Mouse (Mus musculus) neural tube, embryonic 13.5 days (tissue): ENCODE measurements around the gene Lrrc8b. TPM values are rescaled to one million over a fixed set of nuclear protein-coding genes. Genes with fewer than 3 reads are reported as not detected.

ENCODE experiments used
- ATAC-seq: fragments of 200-750 bp; cut with Nextera tagmentation; 2 replicates; pipeline ENCODE4 v1.8.0; 2017; ENCODE audit warnings: low read depth, mild to moderate bottlenecking, moderate TSS enrichment, moderate library complexity
- H3K27ac ChIP-seq: fragments of 300-500 bp; sonication (generic); replicated peaks from 2 replicates; pipeline ENCODE4 v1.5.1; 2015; ENCODE audit warnings: moderate library complexity, mild to moderate bottlenecking, inconsistent platforms
- H3K27me3 ChIP-seq: fragments of 300-500 bp; sonication (generic); 2 replicates; pipeline ENCODE4 v1.6.1; 2015; ENCODE audit warnings: mild to moderate bottlenecking, inconsistent platforms
- H3K36me3 ChIP-seq: fragments of 300-500 bp; sonication (generic); 2 replicates; pipeline ENCODE4 v1.6.1; 2015; ENCODE audit warnings: mild to moderate bottlenecking, inconsistent platforms
- H3K4me1 ChIP-seq: fragments of 300-500 bp; sonication (generic); replicated peaks from 2 replicates; pipeline ENCODE4 v1.6.1; 2015; ENCODE audit warnings: inconsistent platforms
- H3K4me2 ChIP-seq: fragments of 300-500 bp; sonication (generic); 2 replicates; pipeline ENCODE4 v1.6.1; 2015; ENCODE audit warnings: inconsistent platforms, mild to moderate bottlenecking, moderate library complexity
- H3K4me3 ChIP-seq: fragments of 300-500 bp; sonication (generic); 2 replicates; pipeline ENCODE4 v1.5.1; 2015; ENCODE audit warnings: mild to moderate bottlenecking, inconsistent platforms
- H3K9ac ChIP-seq: fragments of 300-500 bp; sonication (generic); 2 replicates; pipeline ENCODE4 v1.6.1; 2015; ENCODE audit warnings: moderate library complexity, mild to moderate bottlenecking, inconsistent platforms
- H3K9me3 ChIP-seq: fragments of 300-500 bp; sonication (generic); 2 replicates; pipeline ENCODE4 v1.6.1; 2016; ENCODE audit warnings: inconsistent platforms
- WGBS: fragments of 180-500 bp; shearing (Covaris S2); methylation state at CpG from one replicate; pipeline ENCODE4 v1.1.7; 2015; 5-methylcytosine and 5-hydroxymethylcytosine counted together
- polyA plus RNA-seq: library from polyadenylated mRNA; unstranded; fragments of >200 nt; fragmentation: Nextera tagmentation; extraction: Ambion mirVana; gene quantifications from 2 replicates; pipeline ENCODE4 v1.2.1, GENCODE M21; 2015

Gene Lrrc8b
- polyA plus RNA-seq, 1 experiment from 2014 or later, result 13.5 TPM

DNA sequence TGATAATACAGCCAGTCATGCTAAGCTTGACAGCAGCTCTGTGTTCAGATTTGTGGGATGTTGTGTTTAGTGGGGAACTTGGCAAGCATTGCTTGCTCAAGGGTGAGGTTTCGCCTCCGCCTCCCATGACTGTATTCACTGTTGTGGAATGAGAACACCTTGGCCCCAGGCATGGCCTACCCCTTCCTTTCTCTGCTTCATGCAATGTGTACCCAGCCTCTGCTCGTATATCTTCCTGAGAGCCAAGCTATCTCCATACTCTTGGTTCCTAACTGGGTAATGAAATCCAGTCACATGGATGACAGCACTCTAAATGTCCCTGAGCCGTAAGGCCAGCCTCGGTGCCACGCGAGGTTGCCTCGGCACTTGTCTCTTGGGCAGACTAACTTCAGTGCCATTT lies 50.0 kb downstream of the Lrrc8b start:
- Histone ChIP-seq H3K9ac (no peak overlapping the region), H3K9me3 (no peaks in the 10 kb centered on the region), H3K27ac (no peak overlapping the region), H3K36me3 (no peaks in the 10 kb centered on the region), H3K4me2 (no peak overlapping the region), H3K4me1 (no peaks in the 10 kb centered on the region), H3K4me3 (no peak overlapping the region), H3K27me3 (no peaks in the 10 kb centered on the region)
- ATAC-seq, result no peak
- 91% methylated on average over 8 of the region's 8 CpGs for WGBS

DNA sequence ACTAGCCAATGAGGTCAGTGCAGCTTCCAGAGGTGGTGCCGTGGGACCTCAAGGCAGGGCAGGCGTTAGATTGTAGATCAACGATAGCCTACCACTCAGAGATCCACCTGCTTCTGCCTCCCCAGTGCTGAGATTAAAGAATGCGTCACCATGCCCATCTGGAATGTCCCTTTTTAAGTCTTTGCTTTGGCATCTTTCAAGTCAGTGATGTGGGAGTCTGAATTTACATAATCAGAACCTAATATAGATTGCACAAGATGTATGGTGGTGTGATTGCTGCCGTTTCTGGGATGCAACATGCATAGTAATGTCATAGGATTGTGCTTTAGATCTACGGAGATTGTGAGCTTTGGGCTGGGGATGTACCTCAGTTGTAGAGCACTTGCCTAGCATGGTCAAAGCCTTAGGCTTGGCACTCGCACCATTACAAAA lies 50.9 kb downstream of the Lrrc8b start:
- 90% methylated on average over 7 of the region's 7 CpGs for WGBS
- Histone ChIP-seq H3K9me3 (no peaks in the 10 kb centered on the region), H3K4me3 (no peak overlapping the region), H3K4me1 (no peaks in the 10 kb centered on the region), H3K27me3 (no peaks in the 10 kb centered on the region), H3K9ac (no peak overlapping the region), H3K27ac (no peak overlapping the region), H3K36me3 (no peaks in the 10 kb centered on the region), H3K4me2 (no peak overlapping the region)
- ATAC-seq, result no peak

DNA sequence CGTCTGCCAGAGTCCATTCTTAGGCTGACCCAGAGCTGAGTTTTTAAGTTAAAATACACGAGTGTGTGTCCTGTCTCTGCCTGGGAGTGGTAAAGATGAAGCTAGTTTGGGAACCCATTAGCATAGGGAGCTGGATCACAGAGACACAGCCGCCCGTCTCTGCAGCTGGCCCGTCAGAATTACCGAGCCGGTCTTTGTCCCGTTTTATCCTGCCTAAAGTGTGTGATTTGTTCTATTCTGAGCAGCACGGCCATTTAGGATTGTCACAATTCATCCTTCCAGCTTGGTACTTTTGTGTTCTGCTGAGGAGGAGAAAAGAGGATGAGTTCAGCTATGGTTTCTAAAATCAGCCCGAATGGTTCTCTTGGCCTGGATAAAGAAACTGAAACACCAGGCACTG lies 51.7 kb downstream of the Lrrc8b start:
- Histone ChIP-seq H3K36me3 (no peaks in the 10 kb centered on the region), H3K4me2 (no peak overlapping the region), H3K27me3 (no peaks in the 10 kb centered on the region), H3K4me1 (no peaks in the 10 kb centered on the region), H3K27ac (no peak overlapping the region), H3K9ac (no peak overlapping the region), H3K4me3 (no peak overlapping the region), H3K9me3 (no peaks in the 10 kb centered on the region)
- 70% methylated on average over 10 of the region's 10 CpGs for WGBS
- ATAC-seq, result no peak

DNA sequence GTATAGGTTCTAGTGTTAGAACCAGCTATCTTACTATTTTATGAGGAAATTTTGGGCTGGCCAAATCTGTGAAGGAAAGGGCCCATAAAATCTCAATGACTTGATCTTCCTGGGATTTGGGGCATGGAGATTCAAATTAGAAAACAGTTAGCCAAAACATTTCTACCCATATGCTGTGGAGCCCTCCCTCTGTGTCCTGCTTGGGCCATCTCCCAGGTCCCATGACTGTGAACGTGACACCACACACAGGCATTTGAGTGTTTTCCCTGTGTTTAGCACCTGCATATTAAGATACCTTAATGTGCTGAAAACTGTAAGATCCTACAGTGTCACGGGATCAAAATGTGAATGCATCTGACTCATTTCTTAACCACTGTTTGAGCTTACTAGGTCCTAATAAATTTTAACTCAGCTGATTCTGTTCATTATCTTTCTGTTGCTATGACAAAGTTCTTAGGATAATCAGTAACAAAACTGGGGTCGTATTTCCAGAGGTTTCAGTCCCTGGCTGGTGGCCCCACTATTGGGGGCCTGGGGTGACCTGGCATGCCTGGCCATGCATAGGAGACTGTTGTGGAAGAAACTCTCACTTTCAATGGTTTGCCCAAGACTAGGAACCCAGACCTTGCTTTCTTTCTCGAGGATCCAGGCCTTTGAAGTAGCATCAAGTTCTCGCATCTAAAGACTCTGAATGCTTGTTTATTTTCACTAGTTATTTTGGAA lies 57.6 kb downstream of the Lrrc8b start:
- Histone ChIP-seq H3K4me3 (no peak overlapping the region), H3K9ac (no peak overlapping the region), H3K4me2 (no peak overlapping the region), H3K4me1 (0 out of 2 replicates have a peak, but pooled peaks cover 4% of the 10 kb centered on the region), H3K9me3 (no peaks in the 10 kb centered on the region), H3K27ac (no peak overlapping the region), H3K36me3 (no peaks in the 10 kb centered on the region), H3K27me3 (no peaks in the 10 kb centered on the region)
- WGBS, result 75% methylated on average over 5 of the region's 5 CpGs
- no peak for ATAC-seq

DNA sequence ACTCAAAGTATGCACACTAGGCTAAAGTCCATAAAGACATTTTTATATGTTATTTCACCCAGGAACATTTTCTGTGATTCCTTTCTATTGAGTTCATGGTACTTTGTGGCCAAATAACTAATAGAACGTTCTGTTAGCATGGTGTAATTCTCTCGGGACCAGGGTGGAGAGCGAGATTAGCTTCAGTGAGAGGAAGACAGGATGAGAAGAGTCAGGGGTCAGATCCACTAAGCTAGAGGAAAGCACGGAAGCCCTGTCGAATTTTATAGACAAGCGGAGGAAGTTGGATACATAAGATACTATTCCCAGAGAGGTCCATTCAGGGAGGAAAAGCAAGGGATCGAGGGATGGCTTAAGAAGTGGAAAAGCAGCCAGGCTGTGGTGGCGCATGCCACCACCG lies 62.0 kb downstream of the Lrrc8b start:
- no peaks in the 10 kb centered on the region for H3K9me3 ChIP-seq
- H3K4me1 ChIP-seq, result 0 out of 2 replicates have a peak, but pooled peaks cover 4% of the 10 kb centered on the region
- ATAC-seq, result no peak
- peaks cover 35% of the 10 kb centered on the region for H3K36me3 ChIP-seq
- H3K4me3 ChIP-seq, result no peak overlapping the region
- no peak overlapping the region for H3K9ac ChIP-seq
- no peak overlapping the region for H3K4me2 ChIP-seq
- H3K27ac ChIP-seq, result no peak overlapping the region
- H3K27me3 ChIP-seq, result no peaks in the 10 kb centered on the region
- WGBS, result 88% methylated on average over 9 of the region's 9 CpGs

DNA sequence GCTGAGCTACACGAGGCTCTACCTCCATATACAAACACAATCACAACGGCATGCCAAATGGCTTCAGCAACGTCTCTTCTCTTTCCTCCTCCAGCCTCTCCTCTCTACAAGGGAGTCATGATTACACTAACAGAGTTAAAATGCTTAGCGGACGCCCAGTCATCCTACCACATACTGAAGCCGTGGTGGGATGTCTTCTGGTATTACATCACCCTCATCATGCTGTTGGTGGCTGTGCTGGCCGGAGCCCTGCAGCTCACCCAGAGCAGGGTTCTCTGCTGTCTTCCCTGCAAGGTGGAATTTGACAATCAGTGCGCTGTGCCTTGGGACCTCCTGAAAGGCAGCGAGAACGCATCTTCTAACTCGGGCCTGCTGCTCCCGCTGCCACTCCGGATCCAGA lies 64.1 kb downstream of the Lrrc8b start:
- Histone ChIP-seq H3K4me2 (no peak overlapping the region), H3K27ac (no peak overlapping the region), H3K4me3 (no peak overlapping the region), H3K9me3 (no peaks in the 10 kb centered on the region), H3K36me3 (peaks cover 46% of the 10 kb centered on the region), H3K4me1 (no peaks in the 10 kb centered on the region), H3K27me3 (no peaks in the 10 kb centered on the region), H3K9ac (no peak overlapping the region)
- no peak for ATAC-seq
- 90% methylated on average over 13 of the region's 13 CpGs for WGBS

DNA sequence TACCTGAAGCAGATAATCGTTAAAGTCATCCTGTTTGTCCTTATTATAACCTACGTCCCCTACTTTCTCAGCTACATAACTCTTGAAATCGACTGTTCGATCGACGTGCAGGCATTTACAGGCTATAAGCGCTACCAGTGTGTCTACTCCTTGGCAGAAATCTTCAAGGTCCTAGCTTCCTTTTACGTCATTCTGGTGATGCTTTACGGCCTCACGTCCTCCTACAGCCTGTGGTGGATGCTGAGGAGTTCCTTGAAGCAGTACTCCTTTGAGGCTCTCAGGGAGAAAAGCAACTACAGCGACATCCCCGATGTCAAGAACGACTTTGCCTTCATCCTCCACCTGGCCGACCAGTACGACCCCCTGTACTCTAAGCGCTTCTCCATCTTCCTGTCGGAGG lies 65.0 kb downstream of the Lrrc8b start:
- H3K36me3 ChIP-seq, result peaks cover 46% of the 10 kb centered on the region
- no peaks in the 10 kb centered on the region for H3K9me3 ChIP-seq

DNA sequence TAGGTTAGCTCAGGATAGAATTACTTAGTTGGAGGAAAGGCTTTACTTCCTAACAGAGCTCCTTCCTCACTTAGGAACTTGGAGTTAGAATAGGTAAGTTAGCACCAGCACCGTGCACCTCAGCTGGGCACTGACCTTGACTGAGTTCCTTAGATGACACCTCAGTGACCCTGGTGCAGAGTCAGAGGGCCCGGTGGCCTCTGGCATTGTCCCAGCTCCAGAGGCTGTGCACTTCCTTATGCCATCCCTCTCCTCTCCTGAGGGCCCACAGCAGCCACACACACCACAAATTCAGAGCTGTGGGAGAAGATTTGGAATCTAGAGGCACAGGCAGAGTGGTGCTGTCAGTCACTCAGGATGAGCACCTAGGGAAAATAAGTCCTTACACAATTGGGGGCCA lies 68.1 kb downstream of the Lrrc8b start:
- H3K27ac ChIP-seq, result no peak overlapping the region
- H3K9ac ChIP-seq, result no peak overlapping the region
- no peak overlapping the region for H3K4me3 ChIP-seq
- H3K36me3 ChIP-seq, result peaks cover 56% of the 10 kb centered on the region
- no peak for ATAC-seq
- H3K9me3 ChIP-seq, result no peaks in the 10 kb centered on the region
- no peaks in the 10 kb centered on the region for H3K27me3 ChIP-seq
- no peak overlapping the region for H3K4me2 ChIP-seq
- 86% methylated on average over 2 of the region's 2 CpGs for WGBS
- no peaks in the 10 kb centered on the region for H3K4me1 ChIP-seq

More for the DNA sequence above, 65.0 kb downstream of the Lrrc8b start:
- H3K4me3 ChIP-seq, result no peak overlapping the region
- no peak overlapping the region for H3K9ac ChIP-seq
- no peak overlapping the region for H3K4me2 ChIP-seq
- no peaks in the 10 kb centered on the region for H3K27me3 ChIP-seq
- WGBS, result 95% methylated on average over 17 of the region's 17 CpGs
- no peak for ATAC-seq
- H3K4me1 ChIP-seq, result no peaks in the 10 kb centered on the region
- H3K27ac ChIP-seq, result no peak overlapping the region

DNA sequence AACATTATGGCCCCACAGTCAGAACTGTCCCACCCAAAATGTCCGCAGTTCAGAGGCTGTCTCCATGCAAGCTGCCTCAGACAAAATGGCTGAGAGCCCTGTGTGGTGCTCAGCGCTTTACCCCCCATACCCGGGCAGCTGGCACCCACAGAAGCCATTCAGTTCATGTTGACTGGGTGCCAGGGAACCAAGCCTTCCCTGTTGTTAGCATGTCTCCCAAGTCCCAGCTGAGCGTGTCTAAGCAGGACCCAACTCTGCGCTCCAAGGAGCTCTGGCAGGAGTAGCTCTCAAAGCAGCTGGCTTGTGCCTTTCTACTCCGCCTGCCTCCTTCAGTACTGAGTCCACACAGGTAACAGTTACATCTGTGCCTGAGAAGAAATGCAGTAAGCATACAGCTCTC lies 68.7 kb downstream of the Lrrc8b start:
- no peak for ATAC-seq
- WGBS, result 85% methylated on average over 6 of the region's 6 CpGs

DNA sequence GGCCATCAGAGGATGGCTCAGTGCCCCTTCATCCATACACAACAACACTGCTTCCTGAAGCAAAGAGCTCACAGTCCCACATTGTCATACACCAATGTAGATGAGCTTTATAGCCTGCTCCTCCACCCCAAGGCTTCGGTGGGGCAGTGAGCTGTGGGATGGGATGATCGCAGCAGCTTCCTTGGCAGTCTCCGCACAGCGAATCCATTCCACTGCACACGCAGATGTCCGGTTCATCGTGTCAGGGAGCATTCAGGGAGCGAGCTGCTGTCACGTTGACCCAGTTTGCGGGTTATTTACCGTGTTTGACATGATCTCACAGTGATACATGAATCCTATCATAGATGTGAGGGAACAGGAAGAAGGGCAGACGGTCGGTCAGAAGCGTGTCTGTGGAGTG lies 69.3 kb downstream of the Lrrc8b start:
- Histone ChIP-seq H3K4me2 (no peak overlapping the region), H3K9ac (no peak overlapping the region), H3K27me3 (no peaks in the 10 kb centered on the region), H3K4me1 (no peaks in the 10 kb centered on the region), H3K27ac (no peak overlapping the region), H3K9me3 (no peaks in the 10 kb centered on the region), H3K4me3 (no peak overlapping the region), H3K36me3 (peaks cover 47% of the 10 kb centered on the region)
- no peak for ATAC-seq
- WGBS, result 84% methylated on average over 14 of the region's 14 CpGs

More for the DNA sequence above, 68.7 kb downstream of the Lrrc8b start:
- no peak overlapping the region for H3K4me2 ChIP-seq
- H3K27ac ChIP-seq, result no peak overlapping the region
- no peak overlapping the region for H3K4me3 ChIP-seq
- H3K36me3 ChIP-seq, result peaks cover 53% of the 10 kb centered on the region
- H3K27me3 ChIP-seq, result no peaks in the 10 kb centered on the region
- no peaks in the 10 kb centered on the region for H3K4me1 ChIP-seq
- H3K9me3 ChIP-seq, result no peaks in the 10 kb centered on the region
- no peak overlapping the region for H3K9ac ChIP-seq

DNA sequence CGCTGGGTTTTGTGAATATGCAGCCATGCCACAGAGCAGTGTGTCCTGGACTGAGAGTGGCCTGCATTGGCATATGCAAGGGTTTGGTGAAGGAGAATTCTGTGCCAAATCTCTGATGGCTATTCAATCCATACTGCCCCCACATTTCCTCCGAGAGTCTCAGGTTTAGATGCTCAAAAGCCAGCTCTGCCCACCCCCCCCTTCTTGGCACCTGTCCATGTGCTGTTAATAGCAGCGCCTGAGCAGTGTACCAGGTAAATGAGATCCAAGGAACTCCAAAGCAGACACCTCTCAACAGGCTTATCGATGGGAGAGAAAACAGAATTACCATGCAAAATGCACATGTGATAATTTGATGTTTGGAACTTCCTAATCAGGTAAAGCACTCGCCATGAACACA lies 74.6 kb downstream of the Lrrc8b start:
- 92% methylated on average over 5 of the region's 5 CpGs for WGBS
- Histone ChIP-seq H3K27me3 (0 out of 2 replicates have a peak, but pooled peaks cover 4% of the 10 kb centered on the region), H3K27ac (no peak overlapping the region), H3K9ac (no peak overlapping the region), H3K4me1 (peaks cover 34% of the 10 kb centered on the region), H3K36me3 (peaks cover 15% of the 10 kb centered on the region), H3K4me2 (no peak overlapping the region), H3K9me3 (no peaks in the 10 kb centered on the region), H3K4me3 (no peak overlapping the region)
- no peak for ATAC-seq

DNA sequence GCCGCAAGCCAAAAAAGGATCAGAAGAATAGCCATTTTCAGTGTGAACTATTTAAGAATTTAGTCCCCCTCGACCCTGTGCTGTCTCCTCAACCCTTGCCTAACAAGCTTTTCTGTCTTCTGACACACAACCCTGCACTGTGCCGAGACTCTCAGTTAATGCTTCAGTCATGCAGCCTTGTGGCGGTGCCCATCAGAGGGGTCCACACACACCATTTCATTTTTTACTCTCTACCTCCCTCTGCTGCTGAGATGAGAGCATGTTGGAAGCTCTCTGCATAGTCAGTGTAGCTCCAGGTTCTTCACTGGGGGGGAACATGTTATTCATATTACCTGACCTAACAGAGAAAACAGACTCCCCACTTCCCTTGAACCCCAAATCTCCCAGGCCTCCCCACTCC lies 75.8 kb downstream of the Lrrc8b start:
- 0 out of 2 replicates have a peak, but pooled peaks have one; percentile 55 for ATAC-seq
- Histone ChIP-seq H3K27ac (no peak overlapping the region), H3K36me3 (peaks cover 11% of the 10 kb centered on the region; the same call in 1 of the 2 replicates), H3K9ac (no peak overlapping the region), H3K4me2 (no peak overlapping the region), H3K4me1 (peaks cover 46% of the 10 kb centered on the region), H3K27me3 (peaks cover 4% of the 10 kb centered on the region; the same call in 1 of the 2 replicates), H3K9me3 (no peaks in the 10 kb centered on the region), H3K4me3 (no peak overlapping the region)
- WGBS, result 53% methylated on average over 4 of the region's 4 CpGs
